Mouse (Mus musculus) left cerebral cortex, adult 6 months (tissue): ENCODE results near the gene Casp9. TPM values are rescaled to one million over a fixed set of nuclear protein-coding genes. Genes with fewer than 3 reads are reported as not detected.

Experiments used
- long read RNA-seq, 2 experiments: library from polyadenylated mRNA; unstranded; transcript quantifications; one replicate each; pipeline ENCODE4 v2.0.0; 2019 to 2020
- polyA plus RNA-seq: library from polyadenylated mRNA; unstranded; fragments of <200 nt; fragmentation: Nextera tagmentation; gene quantifications from 2 replicates; pipeline ENCODE4 v1.2.3, GENCODE M21; 2021

Casp9 gene
- 7.4 and 8.8 TPM in 2 replicates for polyA plus RNA-seq
- long read RNA-seq, experiment 1, transcript Casp9-201 (9 exons, 3,897 nt): major isoform, 15 of 26 reads
- long read RNA-seq, experiment 1, partial matches to known transcripts: 3 of 26 reads
- long read RNA-seq, experiment 1, other reads (novel, unspliced or antisense): 8 of 26 reads
- long read RNA-seq, experiment 2, partial matches to known transcripts: 0 of 9 reads
- long read RNA-seq, experiment 2, other reads (novel, unspliced or antisense): 5 of 9 reads

GRCm38 (mm10) chr4:141793282-141794151, at the start of gene Casp9:
Gene Casp9, plus strand, starts transcription at chr4:141793612.

GRCm38 (mm10) chr4:141746578-141747346, 46.6 kb upstream of the Casp9 start, which contains the start of gene Agmat:
Gene Agmat, plus strand, starts transcription at chr4:141746672.

GRCm38 (mm10) chr4:141790524-141790990, 2.9 kb upstream of the Casp9 start, which contains the start of gene Dnajc16:
Gene Dnajc16, minus strand, starts transcription at chr4:141790931.

GRCm38 (mm10) chr4:141826060-141826459, 32.6 kb downstream of the Casp9 start, which contains the start of gene Cela2a:
Gene Cela2a, minus strand, starts transcription at chr4:141826160.

GRCm38 (mm10) chr4:141845999-141846398, 52.6 kb downstream of the Casp9 start, which contains the start of gene Ctrc:
Gene Ctrc, minus strand, starts transcription at chr4:141846359.

Other genes starting within 250 kb of the Casp9 start
- gene Fblim1, start 187.5 kb upstream of the Casp9 start, polyA plus RNA-seq: 0.31 and 0.87 TPM in 2 replicates
- 0.16 and 0.56 TPM in 2 replicates for gene Tmem82, start 175.0 kb upstream of the Casp9 start, polyA plus RNA-seq
- 2.3 and 4.4 TPM in 2 replicates for gene Slc25a34, start 169.8 kb upstream of the Casp9 start, polyA plus RNA-seq
- gene Plekhm2, start 128.7 kb upstream of the Casp9 start, polyA plus RNA-seq: 8.3 and 9.7 TPM in 2 replicates
- gene Rsc1a1, start 108.0 kb upstream of the Casp9 start, polyA plus RNA-seq: not detected in 2 replicates
- gene Ddi2, start 70.2 kb upstream of the Casp9 start, polyA plus RNA-seq: 5.9 and 6.1 TPM in 2 replicates
- 4.6 and 7.3 TPM in 2 replicates for gene Agmat, start 46.9 kb upstream of the Casp9 start, polyA plus RNA-seq
- 10.5 and 11.6 TPM in 2 replicates for gene Dnajc16, start 2.7 kb upstream of the Casp9 start, polyA plus RNA-seq
- not detected in 2 replicates for gene Cela2a, start 32.5 kb downstream of the Casp9 start, polyA plus RNA-seq
- not detected in 2 replicates for gene Ctrc, start 52.7 kb downstream of the Casp9 start, polyA plus RNA-seq
- gene Efhd2, start 81.3 kb downstream of the Casp9 start, polyA plus RNA-seq: 61.7 and 333 TPM in 2 replicates
- gene Fhad1, start 221.5 kb downstream of the Casp9 start, polyA plus RNA-seq: 7.0 and 9.4 TPM in 2 replicates